Mouse (Mus musculus) bone marrow, adult 2 months (tissue): ENCODE measurements around the gene Pnpla5.

ENCODE experiments used
- CTCF ChIP-seq: fragments of 200-500 bp; IDR thresholded peaks from 2 replicates; pipeline ENCODE4 v1.5.1; 2011; ENCODE audit warnings: low read length, control low read depth; ENCODE audit not compliant: control insufficient read depth, insufficient read depth
- POLR2A ChIP-seq: fragments of 200-500 bp; IDR thresholded peaks from 2 replicates; pipeline ENCODE4 v1.6.1; 2011; ENCODE audit warnings: low read depth, mild to moderate bottlenecking, control low read depth, low read length, borderline replicate concordance; ENCODE audit not compliant: control insufficient read depth

GRCm38 (mm10) chr15:84161871-84162270 is 38.9 kb upstream of the Pnpla5 start:
- TF ChIP-seq POLR2A (no peak), CTCF (no peak)
